ENCODE assay signal across 8 mouse cellular contexts in genomic region chr6:84139932-84140331, GRCm38 (mm10).
DNase-seq lines count a peak whose midpoint lies in the region; ATAC-seq and TF ChIP-seq lines count a peak whose summit lies in the region.

No protein-coding gene starts in this region.

- no peak overlapping the region for H3K4me3 ChIP-seq in midbrain, embryonic 10.5 days
- H3K4me3 ChIP-seq in midbrain, embryonic 13.5 days (replicated peaks): no peak overlapping the region
- no peak overlapping the region for H3K4me3 ChIP-seq in forebrain, embryonic 14.5 days (ENCODE audit: low read depth, low read length)

- no peaks in the 10 kb centered on the region for H3K27me3 ChIP-seq in midbrain, embryonic 10.5 days (ENCODE audit: low read depth, poor library complexity, severe bottlenecking)
- H3K27me3 ChIP-seq in midbrain, embryonic 13.5 days: no peaks in the 10 kb centered on the region
- no peaks in the 10 kb centered on the region for H3K27me3 ChIP-seq in forebrain, embryonic 14.5 days (replicated peaks; ENCODE audit: control insufficient read depth, insufficient read depth, low read length)

- no peak for TF ChIP-seq CTCF in brain, embryonic 14.5 days (IDR thresholded peaks at IDR 0.05; ENCODE audit: borderline replicate concordance, extremely low read depth, insufficient read depth, insufficient read length)

- H3K27ac ChIP-seq in midbrain, embryonic 10.5 days (replicated peaks): peak overlapping the region; percentile 30; the same call in 1 of the 2 replicates
- H3K27ac ChIP-seq in midbrain, embryonic 13.5 days: no peak overlapping the region
- H3K27ac ChIP-seq in forebrain, embryonic 14.5 days (ENCODE audit: low read depth, low read length): no peak overlapping the region

- no peak for DNase-seq in midbrain, embryonic 10.5 days (ENCODE audit: low spot score)
- peak; percentile 15 for DNase-seq in brain, embryonic 14.5 days (ENCODE audit: low read depth)
- peak; percentile 65 to 79 for DNase-seq in heart, adult 9 months (ENCODE audit: low spot score in 2 of 2)
- DNase-seq in lung, postnatal 25 days (ENCODE audit: low spot score): peak; percentile 22
- no peak for DNase-seq in right cerebral cortex, postnatal 36 days (ENCODE audit: low spot score in 2 of 2)
- DNase-seq in forebrain, embryonic 14.5 days (ENCODE audit: low spot score): no peak

- TF ChIP-seq POLR2A in brain, embryonic 14.5 days (IDR thresholded peaks at IDR 0.05; ENCODE audit: borderline replicate concordance, extremely low read depth, insufficient read depth, insufficient read length, poor library complexity, severe bottlenecking): no peak

- H3K36me3 ChIP-seq in midbrain, embryonic 10.5 days: no peaks in the 10 kb centered on the region
- H3K36me3 ChIP-seq in midbrain, embryonic 13.5 days: no peaks in the 10 kb centered on the region
- no peaks in the 10 kb centered on the region for H3K36me3 ChIP-seq in forebrain, embryonic 14.5 days (ENCODE audit: control insufficient read depth, insufficient read depth, low read length)

- no peak overlapping the region for H3K9ac ChIP-seq in midbrain, embryonic 13.5 days (replicated peaks)
- no peak overlapping the region for H3K9ac ChIP-seq in forebrain, embryonic 14.5 days (ENCODE audit: low read length)

- no peak overlapping the region for H3K4me2 ChIP-seq in midbrain, embryonic 13.5 days (replicated peaks)
- no peak overlapping the region for H3K4me2 ChIP-seq in forebrain, embryonic 14.5 days (ENCODE audit: low read length)

- no peak for ATAC-seq in midbrain, embryonic 13.5 days
- ATAC-seq in granulocyte monocyte progenitor cell, adult 5-6 weeks (replicated peaks; ENCODE audit: poor library complexity, severe bottlenecking): no peak
- ATAC-seq in forebrain, embryonic 14.5 days: no peak

- 93% methylated on average over 14 of the region's 14 CpGs for WGBS in midbrain, embryonic 10.5 days
- 86% methylated on average over 14 of the region's 14 CpGs for WGBS in midbrain, embryonic 13.5 days
- WGBS in forebrain, embryonic 14.5 days: 80% methylated on average over 14 of the region's 14 CpGs

- H3K9me3 ChIP-seq in midbrain, embryonic 10.5 days (replicated peaks): no peaks in the 10 kb centered on the region
- no peaks in the 10 kb centered on the region for H3K9me3 ChIP-seq in midbrain, embryonic 13.5 days
- no peaks in the 10 kb centered on the region for H3K9me3 ChIP-seq in forebrain, embryonic 14.5 days (replicated peaks; ENCODE audit: control insufficient read depth, low read length)

- H3K4me1 ChIP-seq in midbrain, embryonic 10.5 days: peaks cover 17% of the 10 kb centered on the region
- peaks cover 4% of the 10 kb centered on the region for H3K4me1 ChIP-seq in midbrain, embryonic 13.5 days (replicated peaks)
- peaks cover 3% of the 10 kb centered on the region for H3K4me1 ChIP-seq in forebrain, embryonic 14.5 days (ENCODE audit: control insufficient read depth, insufficient read depth, low read length)

Comparison
In these comparisons a context has a peak if more than half of its experiments do, and no peak if none do; other contexts are left out.
1. DNase-seq: peak in brain, embryonic 14.5 days (single experiment), heart, adult 9 months (2 of 2) and lung, postnatal 25 days (single experiment); none in midbrain, embryonic 10.5 days (single experiment), right cerebral cortex, postnatal 36 days (0 of 2) and forebrain, embryonic 14.5 days (single experiment).